Mouse (Mus musculus): ENCODE results near the gene Gm4756.
"Not testable (repeated sequence)": the region's sequence is repeated elsewhere in the genome, so short reads cannot be mapped to it uniquely, and the experiment has no call there.

The Gm4756 gene

DNA sequence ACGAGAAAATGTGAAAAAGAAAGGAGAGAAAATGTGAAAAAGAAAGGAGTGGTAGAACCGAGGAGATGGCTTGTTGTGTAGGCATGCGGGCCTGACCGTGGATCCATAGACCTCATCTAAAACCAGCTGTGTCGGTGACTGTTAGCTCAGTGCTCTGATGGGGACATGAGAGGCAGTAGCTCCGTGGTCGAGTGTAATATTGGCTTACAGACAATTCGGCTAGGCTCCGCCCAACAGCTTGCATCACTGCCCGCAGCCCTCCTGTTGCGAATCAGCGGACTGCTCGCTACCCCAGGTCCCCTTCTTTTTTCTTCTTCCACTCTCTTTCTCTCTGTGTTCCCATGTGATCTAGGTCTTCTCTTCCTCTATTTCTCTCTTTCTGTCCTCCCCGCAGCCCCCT is 540 bp downstream of the Gm4756 start:
- no peak for DNase-seq

- DNase-seq, result no peak
These were observed 11.4 kb downstream of the Gm4756 start for GRCm38 (mm10) chr12:72638025-72638424.

GRCm38 (mm10) chr12:72628751-72629150 is 20.7 kb downstream of the Gm4756 start:
- no peak for DNase-seq

- DNase-seq, result no peak
These were observed 26.5 kb downstream of the Gm4756 start for GRCm38 (mm10) chr12:72622853-72623496.

DNA sequence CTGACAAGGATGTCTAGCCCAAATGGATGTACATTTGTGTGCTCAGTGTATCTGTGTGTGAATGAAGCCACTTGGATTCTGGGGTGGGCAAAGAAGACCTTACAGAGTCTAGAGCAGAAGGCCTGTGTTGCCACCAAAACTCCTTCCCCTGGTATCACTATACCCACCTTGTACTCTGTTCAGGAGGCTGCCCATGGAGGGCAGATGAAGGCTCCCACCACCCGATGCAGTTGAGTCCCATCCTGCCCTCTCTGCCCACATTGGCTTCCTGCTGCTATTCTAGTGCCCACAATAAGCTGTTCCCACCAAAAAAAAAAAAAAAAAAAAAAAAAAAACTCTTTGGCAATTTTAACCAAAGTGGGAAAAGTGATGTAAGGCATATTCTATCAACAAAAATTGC is 28.0 kb downstream of the Gm4756 start:
- no peak for DNase-seq

GRCm38 (mm10) chr12:72620856-72621255 is 28.6 kb downstream of the Gm4756 start:
- no peak for DNase-seq

DNA sequence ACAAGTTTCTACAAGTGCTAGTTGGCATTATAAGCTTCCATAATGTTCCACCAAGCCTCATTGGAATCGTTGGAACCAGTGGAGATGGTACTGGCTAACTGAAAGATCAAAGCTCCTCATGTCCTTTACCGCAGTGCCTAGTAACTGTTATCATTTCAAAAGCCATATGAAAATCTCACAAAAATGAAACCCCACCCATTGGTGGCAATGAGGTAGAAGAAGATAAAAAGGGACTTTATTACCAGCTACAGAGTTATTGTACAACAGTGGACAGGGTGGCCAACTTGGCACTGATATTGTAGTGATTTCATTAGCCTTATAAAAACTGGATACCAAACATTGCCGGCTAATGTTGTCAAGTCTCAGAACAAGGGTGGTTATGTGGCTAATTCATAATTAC is 37.4 kb downstream of the Gm4756 start:
- DNase-seq, result no peak

DNA sequence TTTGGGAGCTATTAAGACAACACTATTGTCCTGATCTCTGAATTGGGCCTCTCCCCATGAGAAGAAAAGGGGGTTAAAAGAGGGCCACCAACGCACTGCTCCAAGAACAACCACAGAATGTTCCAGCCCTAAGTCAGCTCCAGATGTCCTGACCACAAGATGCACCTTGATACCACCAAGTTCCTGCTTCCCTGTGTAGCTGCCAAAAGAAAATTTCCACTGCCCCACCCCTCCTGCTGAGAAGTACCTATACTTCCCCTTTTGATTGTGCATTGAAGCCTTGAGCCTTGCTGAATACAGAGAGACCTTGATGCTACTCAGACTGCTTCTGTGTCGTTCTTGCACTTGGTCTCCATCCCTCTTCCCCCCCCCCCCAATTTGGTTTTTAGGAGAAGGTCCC is 50.7 kb downstream of the Gm4756 start:
- DNase-seq, result not testable (repeated sequence)

GRCm38 (mm10) chr12:72594001-72594400 is 55.5 kb downstream of the Gm4756 start:
- DNase-seq, result no peak

- DNase-seq, result no peak
These were observed 56.5 kb downstream of the Gm4756 start for GRCm38 (mm10) chr12:72592991-72593390.

GRCm38 (mm10) chr12:72585339-72585738 is 64.1 kb downstream of the Gm4756 start:
- no peak for DNase-seq

GRCm38 (mm10) chr12:72583099-72583498 is 66.4 kb downstream of the Gm4756 start:
- DNase-seq, result no peak

- DNase-seq, result no peak
These were observed 67.4 kb downstream of the Gm4756 start for GRCm38 (mm10) chr12:72582021-72582420.

DNA sequence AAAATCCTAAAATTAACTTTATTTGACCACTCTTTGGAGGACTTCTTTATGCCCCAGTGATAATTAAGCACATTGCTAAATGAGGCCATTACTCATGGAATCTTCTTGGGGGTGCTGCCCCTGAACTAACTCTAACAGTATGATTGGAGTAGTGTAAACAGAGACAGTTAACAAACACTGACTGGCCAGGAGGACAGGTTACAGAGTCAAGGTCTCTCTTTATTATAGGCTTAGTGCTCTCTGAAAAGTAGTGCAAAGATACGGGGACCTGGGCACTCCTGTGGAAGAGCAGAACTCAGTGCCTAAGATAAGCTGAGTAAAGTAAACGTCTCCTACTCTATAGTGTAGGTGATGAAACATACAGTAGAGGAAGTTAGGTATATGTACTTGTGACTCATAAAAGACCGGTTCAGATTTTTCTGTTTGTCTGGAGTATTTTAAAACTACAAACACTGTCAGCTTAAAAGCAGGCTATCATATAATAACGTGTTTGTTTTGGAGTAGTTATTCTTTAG is 85.1 kb downstream of the Gm4756 start:
- no peak for DNase-seq

GRCm38 (mm10) chr12:72554347-72554746 is 95.1 kb downstream of the Gm4756 start:
- no peak for DNase-seq

DNA sequence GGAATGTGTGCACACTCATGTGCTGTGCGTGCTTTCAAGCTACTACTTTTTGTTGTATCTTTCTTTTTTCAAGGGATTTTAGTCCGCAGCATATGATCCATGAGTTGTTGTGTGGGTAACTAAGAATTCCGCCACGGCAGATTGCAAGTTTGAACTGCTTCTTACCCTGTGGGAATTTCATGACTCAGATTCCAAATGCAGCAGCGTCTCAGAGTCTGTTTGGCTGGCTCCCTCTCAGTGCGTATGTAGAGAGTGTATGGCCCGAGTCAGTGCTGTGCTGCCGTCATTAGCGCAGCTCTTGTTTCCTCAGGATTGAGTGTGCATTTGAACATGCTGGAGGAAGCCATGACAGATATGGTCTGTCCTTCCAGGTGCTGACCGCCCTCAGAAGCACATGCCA is 110.9 kb downstream of the Gm4756 start:
- no peak for DNase-seq

DNA sequence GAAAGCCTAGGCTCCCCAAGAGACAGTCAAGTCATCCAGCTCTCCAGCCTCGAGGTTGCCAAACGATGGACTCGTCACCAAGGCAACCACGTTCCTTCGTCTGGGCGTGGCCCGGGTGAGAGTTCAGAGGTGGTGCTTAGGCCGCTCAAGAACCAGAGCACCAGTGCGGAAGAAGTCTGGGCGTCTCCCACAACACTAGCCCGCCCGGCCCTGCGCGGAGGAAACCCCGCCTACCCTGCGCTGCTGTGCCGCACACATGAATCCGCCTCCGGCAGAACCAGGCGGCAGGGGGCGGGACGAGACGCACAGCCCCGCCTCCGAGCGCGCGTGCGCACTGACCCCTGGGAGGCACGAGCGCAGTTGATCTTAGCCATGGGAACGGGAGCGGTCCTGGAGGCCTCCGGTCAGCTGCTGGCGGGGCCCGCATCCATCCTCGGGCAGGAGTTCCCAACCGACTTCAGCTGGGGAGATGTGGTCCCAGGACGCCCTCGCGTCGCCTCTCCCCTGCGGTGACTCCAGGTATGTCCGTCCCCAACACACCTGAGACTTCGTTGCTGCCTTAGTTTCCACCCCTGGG is 113.4 kb downstream of the Gm4756 start, which contains the start of gene Pcnx4:
Gene Pcnx4, plus strand, starts transcription at position 363 of the 577 bp plus-strand sequence.
- DNase-seq, result peak; percentile 90 to 93

- no peak for DNase-seq
These were observed 113.9 kb downstream of the Gm4756 start for GRCm38 (mm10) chr12:72535599-72535998.

- no peak for DNase-seq
These were observed 115.5 kb downstream of the Gm4756 start for GRCm38 (mm10) chr12:72533986-72534385.

DNA sequence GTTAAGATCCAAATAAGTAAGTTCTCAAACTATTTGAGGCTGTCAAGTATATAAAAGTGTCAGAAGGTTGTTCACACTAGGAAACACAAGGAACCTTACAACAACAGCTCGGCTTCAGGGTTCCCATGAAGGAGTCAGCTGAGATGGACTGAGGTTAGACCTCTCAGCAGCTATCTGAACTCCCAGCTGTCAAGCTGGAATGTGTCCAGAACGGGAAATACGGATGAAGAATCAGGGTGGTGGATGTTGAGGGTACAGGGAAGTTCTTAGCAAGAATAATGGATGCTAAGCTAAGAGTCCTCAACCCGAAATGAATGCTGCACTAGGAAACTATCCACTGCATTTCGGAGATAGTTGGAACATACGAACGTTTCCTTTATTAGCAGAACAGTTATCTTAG is 117.2 kb downstream of the Gm4756 start:
- DNase-seq, result no peak
